Mouse (Mus musculus) stomach, embryonic 14.5 days (tissue): Measurements from ENCODE around the gene Moap1. TPM values are rescaled to one million over a fixed set of nuclear protein-coding genes. Genes with fewer than 3 reads are reported as not detected.

Source experiments
- ATAC-seq: fragments of 200-750 bp; cut with Nextera tagmentation; 2 replicates; pipeline ENCODE4 v1.8.0; 2017; ENCODE audit warnings: low read depth, moderate TSS enrichment; ENCODE audit not compliant: insufficient number of reproducible peaks, insufficient read depth, low FRiP score
- H3K27ac ChIP-seq: fragments of 300-500 bp; sonication (generic); 2 replicates; pipeline ENCODE4 v1.5.1; 2014; ENCODE audit warnings: mild to moderate bottlenecking, low read length, moderate library complexity, mixed read lengths
- H3K27me3 ChIP-seq: fragments of 300-500 bp; sonication (generic); 2 replicates; pipeline ENCODE4 v1.6.1; 2014; ENCODE audit warnings: low read length, control low read depth, mixed read lengths; ENCODE audit not compliant: control insufficient read depth, insufficient read depth
- H3K36me3 ChIP-seq: fragments of 300-500 bp; sonication (generic); 2 replicates; pipeline ENCODE4 v1.6.1; 2014; ENCODE audit warnings: mild to moderate bottlenecking, control low read depth, low read length, moderate library complexity, mixed read lengths; ENCODE audit not compliant: control insufficient read depth, insufficient read depth
- H3K4me1 ChIP-seq: fragments of 300-500 bp; sonication (generic); 2 replicates; pipeline ENCODE4 v1.6.1; 2014; ENCODE audit warnings: low read length, control low read depth, mixed read lengths; ENCODE audit not compliant: control insufficient read depth, insufficient read depth
- H3K4me2 ChIP-seq: fragments of 300-500 bp; sonication (generic); replicated peaks from 2 replicates; pipeline ENCODE4 v1.6.1; 2014; ENCODE audit warnings: low read depth, low read length, control low read depth
- H3K4me3 ChIP-seq: fragments of 300-500 bp; sonication (generic); 2 replicates; pipeline ENCODE4 v1.5.1; 2014; ENCODE audit warnings: low read depth, low read length, control low read depth
- H3K9ac ChIP-seq: fragments of 300-500 bp; sonication (generic); replicated peaks from 2 replicates; pipeline ENCODE4 v1.6.1; 2014; ENCODE audit warnings: low read depth, mild to moderate bottlenecking, control low read depth, low read length, moderate library complexity, mixed read lengths
- H3K9me3 ChIP-seq: fragments of 300-500 bp; sonication (generic); 2 replicates; pipeline ENCODE4 v1.6.1; 2016; ENCODE audit warnings: low read depth, low read length, control low read depth; ENCODE audit not compliant: control insufficient read depth
- WGBS: fragments of 180-500 bp; shearing (Covaris S2); extraction: QIAGEN DNeasy Blood & Tissue Kit; methylation state at CpG from one replicate; pipeline ENCODE4 v1.1.7; 2014; 5-methylcytosine and 5-hydroxymethylcytosine counted together
- polyA plus RNA-seq: library from polyadenylated mRNA; unstranded; fragments of >200 nt; fragmentation: Nextera tagmentation; extraction: Ambion mirVana; gene quantifications from 2 replicates; pipeline ENCODE4 v1.2.1, GENCODE M21; 2014

Moap1 gene
- polyA plus RNA-seq, result 20.6 and 22.9 TPM in 2 replicates

DNA sequence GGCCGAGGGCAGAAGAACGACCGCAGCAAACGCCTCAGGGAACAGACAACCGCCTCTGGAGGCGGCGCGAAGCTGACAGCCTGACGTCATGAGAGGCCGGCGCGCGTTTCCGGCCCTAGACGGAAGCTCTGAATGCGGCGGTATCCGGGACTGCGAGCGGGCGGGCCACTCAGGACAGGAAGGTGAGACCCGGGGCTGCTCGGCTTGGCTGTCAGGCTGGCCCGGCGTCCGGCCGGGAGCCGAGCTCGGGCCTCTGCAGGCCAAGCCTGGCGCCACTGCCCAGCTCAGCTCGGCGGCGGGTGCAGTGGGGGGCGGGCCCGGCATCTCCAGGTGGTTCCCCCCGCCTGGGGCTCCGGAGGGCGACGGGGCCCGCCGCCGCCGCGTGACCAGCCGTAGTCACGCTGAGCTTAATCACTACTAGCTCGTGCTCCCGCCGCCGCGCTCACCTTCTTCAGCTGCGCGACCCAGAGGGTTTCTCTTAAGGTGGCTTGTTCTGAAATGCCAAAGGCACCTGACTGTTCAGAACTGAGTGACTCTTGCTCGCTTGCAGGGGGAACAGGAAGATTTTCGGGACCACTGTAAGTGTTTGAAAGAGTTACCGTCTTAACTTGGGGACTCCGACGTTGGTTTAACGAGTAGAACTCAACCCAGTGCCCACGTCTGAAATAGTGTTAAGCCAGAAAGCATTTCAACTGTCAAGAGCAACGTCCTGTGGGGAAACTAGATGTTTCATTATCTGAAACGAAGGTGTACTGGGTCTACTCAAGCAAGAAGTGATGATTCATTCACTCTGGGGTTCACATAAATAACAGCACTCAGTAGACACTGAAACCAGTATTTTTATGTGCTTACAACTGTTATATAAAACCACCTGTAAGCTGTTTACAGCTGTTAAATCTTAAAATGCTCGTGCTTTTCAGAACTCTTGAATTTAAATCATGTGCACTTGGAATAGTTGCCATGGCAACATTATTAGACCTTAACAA, at the start of gene Moap1, which contains the start of gene Tmem251:
Gene Moap1, minus strand, starts transcription at position 73 of the 986 bp plus-strand sequence.
Gene Tmem251, plus strand, starts transcription at position 174 of the 986 bp plus-strand sequence.
- H3K27me3 ChIP-seq, result no peaks in the 10 kb centered on the region
- H3K9ac ChIP-seq, result peak within 1 kb of the TSS; percentile 67
- peak within 1 kb of the TSS; percentile 84 for H3K27ac ChIP-seq
- under 1% methylated on average over 58 of the region's 63 CpGs for WGBS
- H3K4me2 ChIP-seq, result peak within 1 kb of the TSS; percentile 84
- H3K36me3 ChIP-seq, result no peaks in the 10 kb centered on the region
- no peaks in the 10 kb centered on the region for H3K9me3 ChIP-seq
- H3K4me3 ChIP-seq, result peak within 1 kb of the TSS; percentile 75
- H3K4me1 ChIP-seq, result peaks cover 15% of the 10 kb centered on the region
- peak; percentile 97 for ATAC-seq

DNA sequence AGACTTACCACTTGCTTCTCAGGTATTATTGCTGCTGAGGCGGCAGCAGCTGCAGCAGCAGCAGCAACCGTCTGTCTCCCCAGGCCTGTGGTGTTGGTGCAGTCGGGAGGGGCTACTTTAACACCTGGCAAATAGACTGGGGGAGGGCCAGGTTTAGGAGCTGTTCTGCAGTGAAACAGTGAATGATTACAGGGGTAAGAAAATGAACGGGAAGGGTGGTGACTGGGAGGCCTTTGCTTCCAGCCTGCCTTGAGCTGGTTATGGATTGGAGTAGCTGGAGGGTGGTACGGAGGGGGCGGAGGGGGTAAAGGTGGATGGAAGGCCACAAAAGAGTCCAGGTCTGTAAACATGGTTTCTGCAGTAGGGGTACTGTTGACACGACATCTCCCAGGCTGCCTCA, 44.5 kb upstream of the Moap1 start:
- Histone ChIP-seq H3K4me1 (no peaks in the 10 kb centered on the region), H3K4me3 (no peak overlapping the region), H3K4me2 (no peak overlapping the region), H3K27ac (no peak overlapping the region), H3K9ac (no peak overlapping the region), H3K36me3 (peaks cover 66% of the 10 kb centered on the region), H3K27me3 (no peaks in the 10 kb centered on the region), H3K9me3 (no peaks in the 10 kb centered on the region)
- no peak for ATAC-seq
- 65% methylated on average over 7 of the region's 7 CpGs for WGBS

- H3K4me1 ChIP-seq, result no peaks in the 10 kb centered on the region
- H3K9ac ChIP-seq, result no peak overlapping the region
- no peak overlapping the region for H3K27ac ChIP-seq
- ATAC-seq, result no peak
- H3K4me2 ChIP-seq, result no peak overlapping the region
- peaks cover 50% of the 10 kb centered on the region for H3K36me3 ChIP-seq
- 84% methylated on average over 5 of the region's 5 CpGs for WGBS
- no peaks in the 10 kb centered on the region for H3K9me3 ChIP-seq
- H3K27me3 ChIP-seq, result no peaks in the 10 kb centered on the region
- H3K4me3 ChIP-seq, result no peak overlapping the region
Observed at GRCm38 (mm10) chr12:102785593-102785985, 42.1 kb upstream of the Moap1 start.

DNA sequence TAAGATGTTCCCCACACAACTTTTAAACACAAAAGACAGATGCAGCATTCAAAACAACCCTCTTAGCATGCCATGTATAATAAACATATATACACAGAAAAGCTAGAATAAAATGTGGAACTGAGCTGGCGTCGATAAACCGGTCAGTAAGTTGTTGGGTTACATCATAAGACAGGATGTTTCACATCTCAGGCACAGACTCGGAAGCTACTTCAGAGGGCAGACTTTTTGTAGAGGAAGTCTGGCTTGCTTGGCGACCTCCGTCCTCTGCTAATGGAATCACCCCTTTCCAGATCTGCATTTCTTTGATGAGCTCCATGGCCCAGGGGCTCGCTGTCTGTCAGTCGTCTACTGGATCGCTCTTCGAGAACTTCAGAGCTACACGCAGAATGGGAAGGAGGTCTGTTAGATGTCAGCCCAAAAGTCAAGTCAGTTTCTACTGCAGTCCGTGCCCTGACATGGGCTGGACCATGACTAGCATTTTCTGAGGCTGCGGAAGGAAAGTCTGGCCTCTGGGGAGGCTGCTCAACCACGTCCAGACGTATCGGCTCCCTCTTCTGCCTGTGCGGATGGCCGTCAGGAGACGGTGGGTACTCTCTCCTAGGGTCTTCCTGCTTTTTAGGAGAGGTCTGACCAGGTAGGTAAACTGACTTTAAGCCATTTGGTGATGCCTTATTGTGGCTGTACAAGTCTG, 41.6 kb upstream of the Moap1 start:
- peaks cover 45% of the 10 kb centered on the region for H3K36me3 ChIP-seq
- H3K4me3 ChIP-seq, result no peak overlapping the region
- no peak overlapping the region for H3K27ac ChIP-seq
- H3K9me3 ChIP-seq, result no peaks in the 10 kb centered on the region
- no peak overlapping the region for H3K4me2 ChIP-seq
- no peaks in the 10 kb centered on the region for H3K4me1 ChIP-seq
- no peak for ATAC-seq
- no peak overlapping the region for H3K9ac ChIP-seq
- no peaks in the 10 kb centered on the region for H3K27me3 ChIP-seq
- WGBS, result 80% methylated on average over 19 of the region's 19 CpGs

DNA sequence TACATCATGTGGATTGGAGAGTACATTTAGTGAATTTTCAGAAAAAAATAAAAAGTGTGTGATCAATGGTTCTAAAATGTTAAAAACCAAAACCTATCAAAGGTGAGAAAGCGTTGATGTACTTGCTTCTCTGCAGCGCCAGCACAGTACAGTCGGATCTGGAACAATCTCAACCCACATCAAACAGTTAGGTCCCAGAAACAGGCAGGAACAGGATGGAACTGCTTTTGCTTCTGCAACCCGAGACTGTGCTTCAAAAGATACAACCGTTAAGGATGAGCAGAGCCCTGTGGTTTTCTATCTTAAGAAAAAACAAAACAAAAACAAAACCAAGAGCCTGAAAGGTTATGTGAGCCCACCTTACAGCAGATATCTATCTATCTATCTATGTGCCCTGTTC, 39.4 kb upstream of the Moap1 start:
- H3K9ac ChIP-seq, result no peak overlapping the region
- WGBS, result 89% methylated on average over 5 of the region's 5 CpGs

DNA sequence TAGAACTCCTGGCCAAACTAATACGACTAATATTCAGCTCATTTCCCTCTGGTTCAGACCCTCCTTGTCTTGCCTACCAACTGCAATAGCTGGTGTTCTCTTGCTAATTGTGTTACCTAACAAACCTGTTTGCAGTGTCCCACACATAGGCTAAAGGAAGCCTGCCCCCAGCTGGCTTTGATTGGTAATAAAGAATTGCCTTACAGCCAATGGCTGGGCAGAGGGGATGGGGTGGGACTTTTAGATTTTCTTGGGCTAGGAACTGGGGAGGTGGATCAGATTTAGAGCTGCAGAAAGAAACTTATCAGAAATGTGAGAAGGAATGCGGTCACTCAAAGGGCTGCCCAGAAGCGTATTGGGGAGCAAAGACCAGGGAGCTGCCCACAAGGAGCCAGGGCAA, 36.0 kb upstream of the Moap1 start:
- peaks cover 32% of the 10 kb centered on the region; the same call in 1 of the 2 replicates for H3K36me3 ChIP-seq
- H3K27me3 ChIP-seq, result no peaks in the 10 kb centered on the region
- no peak overlapping the region for H3K9ac ChIP-seq
- H3K9me3 ChIP-seq, result no peaks in the 10 kb centered on the region
- peak; percentile 81 for ATAC-seq
- H3K4me1 ChIP-seq, result no peaks in the 10 kb centered on the region
- WGBS, result 46% methylated on average over 3 of the region's 3 CpGs
- H3K4me3 ChIP-seq, result no peak overlapping the region
- no peak overlapping the region for H3K4me2 ChIP-seq
- no peak overlapping the region for H3K27ac ChIP-seq

More for the DNA sequence above, 39.4 kb upstream of the Moap1 start:
- Histone ChIP-seq H3K4me3 (no peak overlapping the region), H3K9me3 (no peaks in the 10 kb centered on the region), H3K27ac (no peak overlapping the region), H3K4me1 (no peaks in the 10 kb centered on the region), H3K4me2 (no peak overlapping the region), H3K27me3 (no peaks in the 10 kb centered on the region), H3K36me3 (peaks cover 31% of the 10 kb centered on the region)
- no peak for ATAC-seq

- H3K4me2 ChIP-seq, result no peak overlapping the region
- H3K9me3 ChIP-seq, result no peaks in the 10 kb centered on the region
- H3K27me3 ChIP-seq, result no peaks in the 10 kb centered on the region
- no peak for ATAC-seq
- H3K4me3 ChIP-seq, result no peak overlapping the region
- WGBS, result 84% methylated on average over 5 of the region's 5 CpGs
- no peaks in the 10 kb centered on the region for H3K4me1 ChIP-seq
- peaks cover 36% of the 10 kb centered on the region; the same call in 1 of the 2 replicates for H3K36me3 ChIP-seq
- no peak overlapping the region for H3K27ac ChIP-seq
- H3K9ac ChIP-seq, result no peak overlapping the region
Observed at GRCm38 (mm10) chr12:102778151-102778550, 34.7 kb upstream of the Moap1 start.

- Histone ChIP-seq H3K4me1 (no peaks in the 10 kb centered on the region), H3K27ac (no peak overlapping the region), H3K36me3 (peaks cover 47% of the 10 kb centered on the region), H3K27me3 (no peaks in the 10 kb centered on the region), H3K9me3 (no peaks in the 10 kb centered on the region), H3K9ac (no peak overlapping the region), H3K4me2 (no peak overlapping the region), H3K4me3 (no peak overlapping the region)
- WGBS, result 95% methylated on average over 14 of the region's 14 CpGs
- ATAC-seq, result no peak
Observed at GRCm38 (mm10) chr12:102776035-102776434, 32.6 kb upstream of the Moap1 start.
